Comparison of ENCODE assay signal across 18 mouse cellular contexts in the genomic region with DNA sequence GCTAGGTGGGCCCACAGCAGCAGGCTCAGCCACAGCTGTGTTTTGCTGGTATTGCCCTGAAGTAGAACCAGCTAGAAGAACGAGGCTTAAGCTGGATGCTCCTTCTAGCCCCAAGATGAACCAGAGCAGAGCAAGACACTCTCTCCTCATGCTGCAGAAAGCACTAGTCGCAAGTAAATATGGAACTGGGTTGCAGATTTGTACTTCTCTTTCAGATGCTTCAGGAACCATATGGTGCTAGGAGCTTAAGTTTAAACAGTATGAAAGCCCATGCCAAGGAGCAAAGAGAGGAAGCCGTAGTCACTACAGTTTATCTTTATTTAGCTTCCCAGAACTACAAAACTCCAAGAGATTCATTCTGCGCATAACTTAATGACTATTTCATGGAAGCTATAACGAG.
DNase-seq lines count a peak whose midpoint lies in the region; ATAC-seq and TF ChIP-seq lines count a peak whose summit lies in the region.
"Had no signal": no experiment of that assay in that cellular context is flagged by ENCODE, and none has a peak within 500 bp of the region (broad histone marks: within the 10 kb centered on the region; RNA-seq: fewer than 3 reads in every experiment).

No protein-coding gene starts in this region.

- H3K27me3 ChIP-seq in forebrain, embryonic 14.5 days (replicated peaks; ENCODE audit: control insufficient read depth, insufficient read depth, low read length): no peaks in the 10 kb centered on the region
- no peaks in the 10 kb centered on the region for H3K27me3 ChIP-seq in forebrain, embryonic 15.5 days
- H3K27me3 ChIP-seq in stomach, embryonic 15.5 days (replicated peaks): no peaks in the 10 kb centered on the region
- no peaks in the 10 kb centered on the region for H3K27me3 ChIP-seq in stomach, postnatal 0 days (ENCODE audit: control insufficient read depth, insufficient read depth, low read length)
- H3K27me3 ChIP-seq: heart, embryonic 12.5 days; liver, embryonic 15.5 days had no signal

- no peak for TF ChIP-seq CTCF in stomach, postnatal 0 days (IDR thresholded peaks at IDR 0.05; ENCODE audit: low read depth)

- no peaks in the 10 kb centered on the region for H3K9me3 ChIP-seq in forebrain, embryonic 14.5 days (replicated peaks; ENCODE audit: control insufficient read depth, low read length)
- no peaks in the 10 kb centered on the region for H3K9me3 ChIP-seq in forebrain, embryonic 15.5 days
- no peaks in the 10 kb centered on the region for H3K9me3 ChIP-seq in stomach, embryonic 15.5 days
- no peaks in the 10 kb centered on the region for H3K9me3 ChIP-seq in stomach, postnatal 0 days (ENCODE audit: control insufficient read depth, low read length)
- H3K9me3 ChIP-seq: heart, embryonic 12.5 days; liver, embryonic 15.5 days had no signal

- H3K27ac ChIP-seq in forebrain, embryonic 14.5 days (ENCODE audit: low read depth, low read length): no peak overlapping the region
- no peak overlapping the region for H3K27ac ChIP-seq in forebrain, embryonic 15.5 days (replicated peaks)
- H3K27ac ChIP-seq in stomach, embryonic 15.5 days: peak overlapping the region; percentile 26; the same call in 1 of the 2 replicates
- H3K27ac ChIP-seq in stomach, postnatal 0 days (replicated peaks): no peak overlapping the region
- H3K27ac ChIP-seq: hindbrain, postnatal 0 days; kidney, postnatal 0 days; liver, embryonic 15.5 days had no signal

- peak; percentile 55 for DNase-seq in forebrain, embryonic 14.5 days (ENCODE audit: low spot score)
- DNase-seq in layer of hippocampus, adult 9-11 months: peak; percentile 20
- DNase-seq in layer of hippocampus, adult 8-10 months (ENCODE audit: low spot score in 2 of 2): no peak
- DNase-seq in stomach, postnatal 0 days (ENCODE audit: low spot score): no peak
- no peak for DNase-seq in B cell, adult 2 months
- DNase-seq: adrenal gland, postnatal 36 days; cerebellum, adult 8-10 months; gastrocnemius, postnatal 10 days; heart, adult 11 months; heart, postnatal 14 days; kidney, adult 11 months had no signal

- no peak for TF ChIP-seq EP300 in stomach, postnatal 0 days (optimal IDR thresholded peaks at IDR 0.05)

- ATAC-seq in forebrain, embryonic 14.5 days: no peak
- ATAC-seq in forebrain, embryonic 15.5 days (replicated peaks): no peak
- ATAC-seq in stomach, embryonic 15.5 days (ENCODE audit: insufficient read depth, low FRiP score, low read depth): no peak
- no peak for ATAC-seq in stomach, postnatal 0 days (ENCODE audit: low FRiP score, low TSS enrichment)
- ATAC-seq: hindbrain, postnatal 0 days had no signal

- no peaks in the 10 kb centered on the region for H3K4me1 ChIP-seq in forebrain, embryonic 14.5 days (ENCODE audit: control insufficient read depth, insufficient read depth, low read length)
- H3K4me1 ChIP-seq in forebrain, embryonic 15.5 days: peaks cover 5% of the 10 kb centered on the region; the same call in 1 of the 2 replicates
- H3K4me1 ChIP-seq in stomach, embryonic 15.5 days: no peaks in the 10 kb centered on the region
- no peaks in the 10 kb centered on the region for H3K4me1 ChIP-seq in stomach, postnatal 0 days (replicated peaks; ENCODE audit: control insufficient read depth, insufficient read depth)
- H3K4me1 ChIP-seq: heart, embryonic 12.5 days; liver, embryonic 15.5 days had no signal

- WGBS in forebrain, embryonic 14.5 days: 73% methylated on average over 5 of the region's 5 CpGs
- WGBS in forebrain, embryonic 15.5 days: 67% methylated on average over 5 of the region's 5 CpGs
- 66% methylated on average over 5 of the region's 5 CpGs for WGBS in stomach, embryonic 15.5 days
- WGBS in stomach, postnatal 0 days: 72% methylated on average over 5 of the region's 5 CpGs

- no peak overlapping the region for H3K4me3 ChIP-seq in forebrain, embryonic 14.5 days (ENCODE audit: low read depth, low read length)
- no peak overlapping the region for H3K4me3 ChIP-seq in forebrain, embryonic 15.5 days
- no peak overlapping the region for H3K4me3 ChIP-seq in stomach, embryonic 15.5 days (replicated peaks)
- H3K4me3 ChIP-seq in stomach, postnatal 0 days (ENCODE audit: low read depth, low read length): no peak overlapping the region
- H3K4me3 ChIP-seq: heart, embryonic 12.5 days; liver, embryonic 15.5 days had no signal

- no peak overlapping the region for H3K4me2 ChIP-seq in forebrain, embryonic 14.5 days (ENCODE audit: low read length)
- no peak overlapping the region for H3K4me2 ChIP-seq in forebrain, embryonic 15.5 days (replicated peaks)
- H3K4me2 ChIP-seq in stomach, embryonic 15.5 days: no peak overlapping the region
- no peak overlapping the region for H3K4me2 ChIP-seq in stomach, postnatal 0 days (replicated peaks; ENCODE audit: low read depth)
- H3K4me2 ChIP-seq: heart, embryonic 12.5 days; liver, embryonic 15.5 days; midbrain, embryonic 11.5 days had no signal

- H3K36me3 ChIP-seq in forebrain, embryonic 14.5 days (ENCODE audit: control insufficient read depth, insufficient read depth, low read length): no peaks in the 10 kb centered on the region
- no peaks in the 10 kb centered on the region for H3K36me3 ChIP-seq in forebrain, embryonic 15.5 days
- no peaks in the 10 kb centered on the region for H3K36me3 ChIP-seq in stomach, embryonic 15.5 days
- H3K36me3 ChIP-seq in stomach, postnatal 0 days (ENCODE audit: control insufficient read depth, insufficient read depth, low read length): no peaks in the 10 kb centered on the region
- H3K36me3 ChIP-seq: heart, embryonic 12.5 days; liver, embryonic 15.5 days had no signal

- no peak overlapping the region for H3K9ac ChIP-seq in forebrain, embryonic 14.5 days (ENCODE audit: low read length)
- H3K9ac ChIP-seq in forebrain, embryonic 15.5 days (replicated peaks): no peak overlapping the region
- H3K9ac ChIP-seq in stomach, embryonic 15.5 days: no peak overlapping the region
- no peak overlapping the region for H3K9ac ChIP-seq in stomach, postnatal 0 days (ENCODE audit: low read length)
- H3K9ac ChIP-seq: heart, embryonic 12.5 days; liver, embryonic 15.5 days had no signal

Comparison
In these comparisons a context has a peak if more than half of its experiments do, and no peak if none do; other contexts are left out.
1. DNase-seq: peak in forebrain, embryonic 14.5 days (single experiment) and layer of hippocampus, adult 9-11 months (single experiment); none in layer of hippocampus, adult 8-10 months (0 of 2), stomach, postnatal 0 days (single experiment) and B cell, adult 2 months (0 of 2).